Mouse (Mus musculus): Measurements from ENCODE around the gene Trpm7. TPM values are rescaled to one million over a fixed set of nuclear protein-coding genes. Genes with fewer than 3 reads are reported as not detected.

Gene Trpm7
- polyA plus RNA-seq, 1 experiment from 2014 or later = 53.1 TPM

- Histone ChIP-seq H3K4me3 (no peak overlapping the region), H3K27me3 (no peaks in the 10 kb centered on the region), H3K9me3 (no peaks in the 10 kb centered on the region), H3K4me1 (0 out of 2 replicates have a peak, but pooled peaks cover 2% of the 10 kb centered on the region), H3K9ac (no peak overlapping the region), H3K36me3 (no peaks in the 10 kb centered on the region), H3K4me2 (no peak overlapping the region), H3K27ac (no peak overlapping the region)
- WGBS = 88% methylated on average over 5 of the region's 5 CpGs
- ATAC-seq (ENCODE audit: insufficient number of reproducible peaks, low FRiP score, low TSS enrichment, low read depth) = no peak
Measured at GRCm38 (mm10) chr2:126772217-126772616, 103.8 kb downstream of the Trpm7 start.

GRCm38 (mm10) chr2:126769431-126770181, 106.4 kb downstream of the Trpm7 start:
- WGBS = 65% methylated on average over 19 of the region's 19 CpGs
- no peak for ATAC-seq (ENCODE audit: insufficient number of reproducible peaks, low FRiP score, low TSS enrichment, low read depth)
- H3K4me2 ChIP-seq = no peak overlapping the region
- 0 out of 2 replicates have a peak, but pooled peaks cover 6% of the 10 kb centered on the region for H3K4me1 ChIP-seq
- H3K9ac ChIP-seq = no peak overlapping the region
- H3K4me3 ChIP-seq = no peak overlapping the region
- H3K9me3 ChIP-seq = no peaks in the 10 kb centered on the region
- H3K27ac ChIP-seq = no peak overlapping the region
- H3K27me3 ChIP-seq = no peaks in the 10 kb centered on the region
- H3K36me3 ChIP-seq = no peaks in the 10 kb centered on the region; the same call in 1 of the 2 replicates

GRCm38 (mm10) chr2:126768194-126768593, 107.8 kb downstream of the Trpm7 start:
- WGBS = 76% methylated on average over 4 of the region's 4 CpGs

GRCm38 (mm10) chr2:126767599-126767998, 108.4 kb downstream of the Trpm7 start:
- 0 out of 2 replicates have a peak, but pooled peaks cover 6% of the 10 kb centered on the region for H3K4me1 ChIP-seq
- WGBS = 95% methylated on average over 3 of the region's 3 CpGs
- peaks cover 8% of the 10 kb centered on the region; the same call in 1 of the 2 replicates for H3K36me3 ChIP-seq
- H3K4me2 ChIP-seq = no peak overlapping the region
- no peak overlapping the region for H3K9ac ChIP-seq
- H3K4me3 ChIP-seq = no peak overlapping the region
- no peaks in the 10 kb centered on the region for H3K27me3 ChIP-seq
- no peaks in the 10 kb centered on the region for H3K9me3 ChIP-seq
- ATAC-seq (ENCODE audit: insufficient number of reproducible peaks, low FRiP score, low TSS enrichment, low read depth) = no peak
- H3K27ac ChIP-seq = no peak overlapping the region

More at GRCm38 (mm10) chr2:126768194-126768593, 107.8 kb downstream of the Trpm7 start:
- Histone ChIP-seq H3K4me3 (no peak overlapping the region), H3K36me3 (peaks cover 4% of the 10 kb centered on the region; the same call in 1 of the 2 replicates), H3K4me2 (no peak overlapping the region), H3K9me3 (no peaks in the 10 kb centered on the region), H3K9ac (no peak overlapping the region), H3K4me1 (0 out of 2 replicates have a peak, but pooled peaks cover 6% of the 10 kb centered on the region), H3K27me3 (no peaks in the 10 kb centered on the region), H3K27ac (no peak overlapping the region)
- ATAC-seq (ENCODE audit: insufficient number of reproducible peaks, low FRiP score, low TSS enrichment, low read depth) = no peak

GRCm38 (mm10) chr2:126765867-126766582, 110.0 kb downstream of the Trpm7 start:
- ATAC-seq (ENCODE audit: insufficient number of reproducible peaks, low FRiP score, low TSS enrichment, low read depth) = no peak
- H3K27ac ChIP-seq = no peak overlapping the region
- 37% methylated on average over 11 of the region's 11 CpGs for WGBS
- 0 out of 2 replicates have a peak, but pooled peaks cover 6% of the 10 kb centered on the region for H3K4me1 ChIP-seq
- H3K27me3 ChIP-seq = no peaks in the 10 kb centered on the region
- H3K4me3 ChIP-seq = no peak overlapping the region
- H3K4me2 ChIP-seq = no peak overlapping the region
- no peak overlapping the region for H3K9ac ChIP-seq
- peaks cover 24% of the 10 kb centered on the region for H3K36me3 ChIP-seq
- H3K9me3 ChIP-seq = no peaks in the 10 kb centered on the region

- H3K9me3 ChIP-seq = no peaks in the 10 kb centered on the region
- 89% methylated on average over 7 of the region's 7 CpGs for WGBS
Measured at GRCm38 (mm10) chr2:126759351-126759750, 116.7 kb downstream of the Trpm7 start.

GRCm38 (mm10) chr2:126755664-126756063, 120.4 kb downstream of the Trpm7 start:
- Histone ChIP-seq H3K9ac (no peak overlapping the region), H3K27ac (no peak overlapping the region), H3K4me3 (no peak overlapping the region), H3K36me3 (peaks cover 85% of the 10 kb centered on the region), H3K4me1 (no peaks in the 10 kb centered on the region), H3K4me2 (no peak overlapping the region), H3K9me3 (no peaks in the 10 kb centered on the region), H3K27me3 (no peaks in the 10 kb centered on the region)
- 96% methylated on average over 6 of the region's 6 CpGs for WGBS
- no peak for ATAC-seq (ENCODE audit: insufficient number of reproducible peaks, low FRiP score, low TSS enrichment, low read depth)

More at GRCm38 (mm10) chr2:126759351-126759750, 116.7 kb downstream of the Trpm7 start:
- H3K36me3 ChIP-seq = peaks cover 85% of the 10 kb centered on the region
- H3K4me1 ChIP-seq = no peaks in the 10 kb centered on the region
- H3K9ac ChIP-seq = no peak overlapping the region
- no peak overlapping the region for H3K4me3 ChIP-seq
- no peak overlapping the region for H3K4me2 ChIP-seq
- no peak for ATAC-seq (ENCODE audit: insufficient number of reproducible peaks, low FRiP score, low TSS enrichment, low read depth)
- no peaks in the 10 kb centered on the region for H3K27me3 ChIP-seq
- H3K27ac ChIP-seq = no peak overlapping the region

- no peak for ATAC-seq (ENCODE audit: insufficient number of reproducible peaks, low FRiP score, low TSS enrichment, low read depth)
- Histone ChIP-seq H3K4me3 (no peak overlapping the region), H3K4me1 (no peaks in the 10 kb centered on the region), H3K27me3 (no peaks in the 10 kb centered on the region), H3K9me3 (no peaks in the 10 kb centered on the region), H3K4me2 (no peak overlapping the region), H3K27ac (no peak overlapping the region), H3K9ac (no peak overlapping the region), H3K36me3 (peaks cover 70% of the 10 kb centered on the region)
- 72% methylated on average over 5 of the region's 5 CpGs for WGBS
Measured at GRCm38 (mm10) chr2:126743389-126743788, 132.6 kb downstream of the Trpm7 start.

Small RNAs within 50 kb of the gene (microRNA-seq; reads per million reads assigned to microRNA genes)
- gene Mir3473g = not detected

Other genes starting within 250 kb of the Trpm7 start
- gene Gabpb1, start 199.9 kb downstream of the Trpm7 start, polyA plus RNA-seq (2015; fragmentation: Nextera tagmentation; extraction: Ambion mirVana) = 44.5 and 46.2 TPM in 2 replicates
- 39.5 and 40.8 TPM in 2 replicates for gene Usp8, start 168.9 kb downstream of the Trpm7 start, polyA plus RNA-seq (2015; fragmentation: Nextera tagmentation; extraction: Ambion mirVana)
- gene Usp50, start 92.8 kb downstream of the Trpm7 start, polyA plus RNA-seq (2015; fragmentation: Nextera tagmentation; extraction: Ambion mirVana) = 1.8 and 2.0 TPM in 2 replicates
- gene Sppl2a, start 57.0 kb upstream of the Trpm7 start, polyA plus RNA-seq (2015; fragmentation: Nextera tagmentation; extraction: Ambion mirVana) = 56.7 and 62.7 TPM in 2 replicates
- gene Ap4e1, start 132.5 kb upstream of the Trpm7 start, polyA plus RNA-seq (2015; fragmentation: Nextera tagmentation; extraction: Ambion mirVana) = 9.4 and 9.5 TPM in 2 replicates
- gene Blvra, start 194.4 kb upstream of the Trpm7 start, polyA plus RNA-seq (2015; fragmentation: Nextera tagmentation; extraction: Ambion mirVana) = 47.1 and 48.2 TPM in 2 replicates